Mouse (Mus musculus) liver, adult 2 months (tissue): ENCODE data around the gene Mast3. TPM values are rescaled to one million over a fixed set of nuclear protein-coding genes. Genes with fewer than 3 reads are reported as not detected.

Experiments used
- DNase-seq: peaks from one replicate; pipeline ENCODE4 v3.0.0-alpha.2; 2011; ENCODE audit warnings: low read depth, low spot score; ENCODE audit errors: extremely low read depth
- H3K27ac ChIP-seq: fragments of 200-500 bp; replicated peaks from 2 replicates; pipeline ENCODE4 v1.5.1; 2012; ENCODE audit warnings: low read depth, mild to moderate bottlenecking, control low read depth, inconsistent platforms, low read length; ENCODE audit not compliant: insufficient read depth
- H3K27me3 ChIP-seq: fragments of 200-500 bp; 2 replicates; pipeline ENCODE4 v1.6.1; 2012; ENCODE audit warnings: mild to moderate bottlenecking, moderate library complexity, low read length, inconsistent platforms; ENCODE audit not compliant: control insufficient read depth, insufficient read depth
- H3K36me3 ChIP-seq: fragments of 200-500 bp; 2 replicates; pipeline ENCODE4 v1.6.1; 2012; ENCODE audit warnings: low read length, inconsistent platforms; ENCODE audit not compliant: control insufficient read depth, insufficient read depth
- H3K4me1 ChIP-seq: fragments of 200-500 bp; 2 replicates; pipeline ENCODE4 v1.6.1; 2011; ENCODE audit warnings: low read length; ENCODE audit not compliant: control insufficient read depth, insufficient read depth
- H3K4me3 ChIP-seq: fragments of 200-500 bp; 2 replicates; pipeline ENCODE4 v1.5.1; 2011; ENCODE audit warnings: low read depth, mild to moderate bottlenecking, control low read depth, low read length, moderate library complexity; ENCODE audit not compliant: insufficient read depth
- H3K79me2 ChIP-seq: fragments of 200-500 bp; 2 replicates; pipeline ENCODE4 v1.6.1; 2012; ENCODE audit warnings: inconsistent platforms, mild to moderate bottlenecking, low read length, moderate library complexity; ENCODE audit not compliant: control insufficient read depth, insufficient read depth
- H3K9ac ChIP-seq: fragments of 200-500 bp; 2 replicates; pipeline ENCODE4 v1.6.1; 2012; ENCODE audit warnings: low read depth, mild to moderate bottlenecking, control low read depth, inconsistent platforms, low read length
- CTCF ChIP-seq: fragments of 200-500 bp; IDR thresholded peaks from 2 replicates; pipeline ENCODE4 v1.5.1; 2011; ENCODE audit warnings: low read depth, low read length, control low read depth
- POLR2A ChIP-seq: fragments of 200-500 bp; IDR thresholded peaks from 2 replicates; pipeline ENCODE4 v1.6.1; 2011; ENCODE audit warnings: low read length, control low read depth; ENCODE audit not compliant: insufficient read depth; ENCODE audit errors: extremely low read depth
- WGBS: fragments of 180-500 bp; shearing (Covaris S2); methylation state at CpG from one replicate; pipeline ENCODE4 v1.1.7; 2018; 5-methylcytosine and 5-hydroxymethylcytosine counted together
- polyA plus RNA-seq: library from polyadenylated mRNA; depleted of rRNA; stranded (reverse); fragments of >200 nt; gene quantifications from 2 replicates; pipeline ENCODE4 v1.2.3, GENCODE M21; 2012; rRNA removed
- total RNA-seq: library from RNA; depleted of rRNA; stranded (reverse); fragments of >200 nt; gene quantifications from 2 replicates; pipeline ENCODE4 v1.2.3, GENCODE M21; 2014; rRNA removed

Gene Mast3
- total and polyA plus RNA-seq, 2 experiments: 16.7 to 29.0 TPM

DNA sequence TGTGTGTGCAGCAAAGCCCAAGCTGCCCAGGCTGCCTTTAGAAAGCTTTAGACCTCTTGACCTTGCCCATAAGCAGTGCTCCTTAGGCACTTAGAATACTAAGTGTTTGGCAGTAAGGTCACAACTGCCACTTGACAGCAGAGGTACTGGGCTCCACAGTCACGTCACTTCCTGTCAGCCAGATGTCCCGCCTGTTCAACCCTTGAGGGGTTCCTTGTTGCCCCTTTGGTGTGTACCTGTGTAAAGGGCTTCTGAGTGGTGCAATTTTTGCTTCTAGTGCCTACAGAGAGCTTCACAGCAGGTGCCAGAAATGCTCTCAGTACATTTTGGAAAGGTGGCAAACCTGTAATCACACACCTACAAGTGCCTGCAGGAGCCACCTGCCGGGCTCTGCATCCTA lies 66.6 kb downstream of the Mast3 start:
- TF ChIP-seq POLR2A (no peak), CTCF (no peak)
- no peaks in the 10 kb centered on the region for H3K4me1 ChIP-seq
- 84% methylated on average over 3 of the region's 3 CpGs for whole genome bisulfite sequencing
- no peak overlapping the region for H3K9ac ChIP-seq
- H3K4me3 ChIP-seq: no peak overlapping the region
- H3K27me3 ChIP-seq: no peaks in the 10 kb centered on the region
- H3K27ac ChIP-seq: no peak overlapping the region
- H3K36me3 ChIP-seq: no peaks in the 10 kb centered on the region
- no peaks in the 10 kb centered on the region for H3K79me2 ChIP-seq
- no peak for DNase-seq

- no peak overlapping the region for H3K27ac ChIP-seq
These were observed 67.1 kb downstream of the Mast3 start for GRCm38 (mm10) chr8:70737705-70738104.

GRCm38 (mm10) chr8:70730956-70731355 lies 73.9 kb downstream of the Mast3 start:
- TF ChIP-seq CTCF (no peak), POLR2A (no peak)
- Histone ChIP-seq H3K4me3 (no peak overlapping the region), H3K4me1 (no peaks in the 10 kb centered on the region), H3K36me3 (no peaks in the 10 kb centered on the region), H3K27me3 (no peaks in the 10 kb centered on the region), H3K27ac (no peak overlapping the region), H3K79me2 (no peaks in the 10 kb centered on the region; the same call in 1 of the 2 replicates), H3K9ac (no peak overlapping the region)
- DNase-seq: no peak
- WGBS: 90% methylated on average over 4 of the region's 4 CpGs

More at GRCm38 (mm10) chr8:70737705-70738104, 67.1 kb downstream of the Mast3 start:
- Histone ChIP-seq H3K27me3 (no peaks in the 10 kb centered on the region), H3K9ac (no peak overlapping the region), H3K4me1 (no peaks in the 10 kb centered on the region), H3K36me3 (no peaks in the 10 kb centered on the region), H3K79me2 (no peaks in the 10 kb centered on the region), H3K4me3 (no peak overlapping the region)
- DNase-seq: no peak
- TF ChIP-seq POLR2A (no peak), CTCF (no peak)
- 72% methylated on average over 5 of the region's 5 CpGs for WGBS

DNA sequence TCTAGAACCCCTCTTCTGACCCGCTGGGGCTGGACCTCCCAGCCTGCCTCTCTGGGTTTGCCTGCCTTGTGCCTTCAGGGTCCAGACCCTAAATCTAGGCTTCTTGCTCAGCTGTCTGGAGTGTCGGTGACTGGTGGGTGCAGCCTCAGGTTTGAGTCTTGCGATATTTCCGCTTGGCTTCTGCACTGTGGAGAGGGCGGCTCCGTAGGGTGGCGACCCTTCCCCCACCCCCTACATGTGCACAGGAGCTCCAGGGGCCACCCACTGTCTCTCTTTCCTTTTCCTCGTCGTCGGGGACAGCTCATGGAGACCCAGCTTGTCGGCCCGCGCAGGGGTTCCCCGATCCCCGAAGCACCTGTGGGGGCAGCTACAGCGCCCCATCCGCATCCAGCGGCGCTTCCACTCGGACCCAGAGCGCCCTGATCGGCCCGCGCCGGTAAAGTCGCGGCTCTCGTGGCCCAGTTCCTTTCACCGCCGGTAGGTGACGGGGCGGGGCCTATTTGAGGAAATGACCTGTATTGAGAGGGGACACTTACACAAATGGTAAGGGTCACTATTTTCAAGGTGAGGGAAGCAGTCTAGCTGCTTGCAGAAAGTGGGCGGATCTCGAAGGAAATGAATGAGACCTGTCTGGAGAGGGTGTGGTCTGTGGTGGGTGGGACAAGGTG lies 74.9 kb downstream of the Mast3 start:
- TF ChIP-seq POLR2A: no peak
- no peak for TF ChIP-seq CTCF
- H3K9ac ChIP-seq: no peak overlapping the region
- no peaks in the 10 kb centered on the region for H3K27me3 ChIP-seq
- H3K27ac ChIP-seq: no peak overlapping the region
- H3K36me3 ChIP-seq: no peaks in the 10 kb centered on the region
- no peak overlapping the region for H3K4me3 ChIP-seq
- H3K4me1 ChIP-seq: peaks cover 3% of the 10 kb centered on the region; the same call in 1 of the 2 replicates
- no peaks in the 10 kb centered on the region; the same call in 1 of the 2 replicates for H3K79me2 ChIP-seq
- 51% methylated on average over 34 of the region's 34 CpGs for WGBS
- no peak for DNase-seq

Other genes with a start within 250 kb of the Mast3 start
- 3.2 and 6.4 TPM in 2 replicates for gene Isyna1, start 210.7 kb downstream of the Mast3 start, total RNA-seq
- 9.4 and 16.6 TPM in 2 replicates for gene Isyna1, start 210.7 kb downstream of the Mast3 start, polyA plus RNA-seq
- gene Ssbp4, start 196.2 kb downstream of the Mast3 start, total RNA-seq: 2.3 and 5.0 TPM in 2 replicates
- gene Ssbp4, start 196.2 kb downstream of the Mast3 start, polyA plus RNA-seq: 13.5 and 16.4 TPM in 2 replicates
- gene Lrrc25, start 188.9 kb downstream of the Mast3 start, total RNA-seq: 1.4 and 2.3 TPM in 2 replicates
- gene Lrrc25, start 188.9 kb downstream of the Mast3 start, polyA plus RNA-seq: 2.5 and 7.0 TPM in 2 replicates
- gene Gdf15, start 172.6 kb downstream of the Mast3 start, total RNA-seq: 5.8 and 12.6 TPM in 2 replicates
- 23.8 and 27.7 TPM in 2 replicates for gene Gdf15, start 172.6 kb downstream of the Mast3 start, polyA plus RNA-seq
- 39.1 and 42.6 TPM in 2 replicates for gene Pgpep1, start 144.7 kb downstream of the Mast3 start, total RNA-seq
- gene Pgpep1, start 144.7 kb downstream of the Mast3 start, polyA plus RNA-seq: 91.3 and 117 TPM in 2 replicates
- 30.8 and 35.4 TPM in 2 replicates for gene Lsm4, start 131.8 kb downstream of the Mast3 start, total RNA-seq
- gene Lsm4, start 131.8 kb downstream of the Mast3 start, polyA plus RNA-seq: 35.4 and 51.8 TPM in 2 replicates
- 26.6 and 36.6 TPM in 2 replicates for gene Jund, start 106.1 kb downstream of the Mast3 start, total RNA-seq
- gene Jund, start 106.1 kb downstream of the Mast3 start, polyA plus RNA-seq: 111 and 120 TPM in 2 replicates
- gene Iqcn, start 101.6 kb downstream of the Mast3 start, total RNA-seq: not detected in 2 replicates
- gene Iqcn, start 101.6 kb downstream of the Mast3 start, polyA plus RNA-seq: not detected in 2 replicates
- gene Gm3336, start 86.5 kb downstream of the Mast3 start, total RNA-seq: 0.28 and 0.54 TPM in 2 replicates
- 0.11 and 1.0 TPM in 2 replicates for gene Gm3336, start 86.5 kb downstream of the Mast3 start, polyA plus RNA-seq
- 10.6 and 16.3 TPM in 2 replicates for gene Pde4c, start 81.3 kb downstream of the Mast3 start, total RNA-seq
- 26.5 and 28.0 TPM in 2 replicates for gene Pde4c, start 81.3 kb downstream of the Mast3 start, polyA plus RNA-seq
- 2.7 and 4.1 TPM in 2 replicates for gene Rab3a, start 50.4 kb downstream of the Mast3 start, total RNA-seq
- 10.4 and 11.9 TPM in 2 replicates for gene Rab3a, start 50.4 kb downstream of the Mast3 start, polyA plus RNA-seq
- 13.7 and 20.9 TPM in 2 replicates for gene Mpv17l2, start 44.1 kb downstream of the Mast3 start, total RNA-seq
- gene Mpv17l2, start 44.1 kb downstream of the Mast3 start, polyA plus RNA-seq: 33.9 and 39.3 TPM in 2 replicates
- 7.7 and 10.9 TPM in 2 replicates for gene Pik3r2, start 28.3 kb downstream of the Mast3 start, total RNA-seq
- 38.2 and 53.9 TPM in 2 replicates for gene Pik3r2, start 28.3 kb downstream of the Mast3 start, polyA plus RNA-seq
- 0.37 and 0.40 TPM in 2 replicates for gene Il12rb1, start 3.4 kb upstream of the Mast3 start, total RNA-seq
- gene Il12rb1, start 3.4 kb upstream of the Mast3 start, polyA plus RNA-seq: 0.34 and 0.60 TPM in 2 replicates
- 15.6 and 33.8 TPM in 2 replicates for gene Arrdc2, start 34.7 kb upstream of the Mast3 start, total RNA-seq
- 25.7 and 29.5 TPM in 2 replicates for gene Arrdc2, start 34.7 kb upstream of the Mast3 start, polyA plus RNA-seq
- 6.2 and 6.4 TPM in 2 replicates for gene Kcnn1, start 58.2 kb upstream of the Mast3 start, total RNA-seq
- gene Kcnn1, start 58.2 kb upstream of the Mast3 start, polyA plus RNA-seq: 8.4 and 10.6 TPM in 2 replicates
- 17.2 and 22.1 TPM in 2 replicates for gene Ccdc124, start 68.9 kb upstream of the Mast3 start, total RNA-seq
- 34.0 and 34.4 TPM in 2 replicates for gene Ccdc124, start 68.9 kb upstream of the Mast3 start, polyA plus RNA-seq
- gene Slc5a5, start 87.7 kb upstream of the Mast3 start, total RNA-seq: not detected in 2 replicates
- gene Slc5a5, start 87.7 kb upstream of the Mast3 start, polyA plus RNA-seq: not detected in 2 replicates
- 318 and 506 TPM in 2 replicates for gene Rpl18a, start 92.4 kb upstream of the Mast3 start, total RNA-seq
- gene Rpl18a, start 92.4 kb upstream of the Mast3 start, polyA plus RNA-seq: 1,953 and 2,350 TPM in 2 replicates
- gene Map1s, start 100.9 kb upstream of the Mast3 start, total RNA-seq: 1.8 and 3.0 TPM in 2 replicates
- gene Map1s, start 100.9 kb upstream of the Mast3 start, polyA plus RNA-seq: 4.6 and 8.7 TPM in 2 replicates